Mouse (Mus musculus): ENCODE measurements around the gene Myo10.

The Myo10 gene

DNA sequence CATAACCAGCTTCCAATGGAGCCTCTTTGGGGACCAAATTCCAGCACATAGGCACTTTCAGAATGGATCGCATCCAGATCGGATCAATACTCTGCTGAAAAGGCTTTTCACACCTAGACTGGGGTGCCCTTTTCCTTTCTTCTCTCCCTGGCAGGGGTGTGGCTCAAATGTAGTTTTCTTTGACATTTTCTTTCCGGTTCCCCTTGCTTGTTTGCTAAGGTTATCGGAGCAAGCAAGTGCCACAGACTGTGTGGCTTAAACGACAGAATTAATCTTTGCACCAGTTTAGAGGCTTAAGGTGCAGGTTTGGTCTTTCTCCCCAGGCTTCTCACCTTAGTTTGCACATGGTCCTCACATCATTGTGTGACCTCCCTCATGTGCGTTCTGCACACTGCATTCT lies 11.1 kb upstream of the Myo10 start:
- no peak for DNase-seq (ENCODE audit: low spot score in 2 of 2)

DNA sequence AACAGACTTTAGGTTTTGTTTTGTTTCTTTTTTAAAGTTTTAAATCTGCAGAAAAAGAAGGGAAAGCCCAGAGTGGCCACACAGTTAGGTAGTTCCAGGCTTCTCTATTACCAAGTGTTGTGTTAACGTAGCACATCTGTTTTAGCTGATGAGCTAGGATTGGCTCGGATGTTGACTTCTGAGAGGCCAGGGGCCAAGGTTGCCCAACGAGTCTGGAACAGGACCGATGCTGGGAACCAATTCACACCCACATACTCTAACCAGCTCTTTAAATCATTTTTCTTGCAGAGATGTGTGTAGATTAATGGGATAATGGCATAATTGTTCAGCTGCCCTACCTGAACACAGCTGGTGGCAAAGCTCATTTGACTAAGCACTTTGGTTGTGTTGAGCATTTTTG lies 1.8 kb upstream of the Myo10 start:
- DNase-seq (ENCODE audit: low spot score in 2 of 2): no peak

DNA sequence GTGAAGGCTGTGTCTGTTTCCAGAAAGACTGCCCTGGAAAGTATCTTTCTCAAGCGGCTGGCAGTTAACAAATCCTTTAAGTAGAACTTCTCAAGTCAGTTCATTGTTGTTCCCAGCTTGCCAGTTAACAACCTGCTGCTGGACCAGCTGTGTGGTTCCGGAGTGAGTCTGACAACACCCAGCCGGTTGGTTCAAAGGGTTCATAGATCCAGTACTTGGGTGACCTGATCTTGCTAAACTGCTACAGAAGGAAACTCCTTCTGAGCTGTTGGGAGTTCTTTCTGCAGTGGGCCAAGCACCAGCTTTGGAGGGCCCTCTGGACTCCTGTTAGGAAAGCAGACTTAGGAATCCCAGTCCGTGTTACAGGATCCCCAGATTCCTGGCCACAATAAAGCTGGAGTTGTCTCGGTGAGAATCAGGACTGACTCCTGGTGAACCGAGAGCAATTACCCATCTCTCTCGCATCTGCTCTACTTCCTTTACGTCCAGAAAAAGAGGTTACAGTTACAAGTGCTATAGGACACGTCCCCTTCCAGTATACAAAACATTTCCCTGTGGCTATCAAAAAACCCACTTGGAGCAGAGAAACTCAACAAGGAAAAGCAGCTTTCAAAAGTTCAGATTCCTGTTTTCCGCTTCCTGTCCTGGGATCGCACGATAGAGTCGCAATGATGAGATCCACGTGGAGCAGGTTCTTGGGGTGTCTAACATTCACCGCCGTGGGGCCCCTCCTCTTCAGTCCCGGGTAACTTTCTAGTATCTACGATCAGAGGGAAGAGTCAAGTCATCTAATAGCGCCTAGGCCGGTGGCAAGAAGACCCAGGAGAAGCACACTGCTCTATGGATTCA lies 750 bp upstream of the Myo10 start:
- no peak for DNase-seq (ENCODE audit: low spot score in 2 of 2)

DNA sequence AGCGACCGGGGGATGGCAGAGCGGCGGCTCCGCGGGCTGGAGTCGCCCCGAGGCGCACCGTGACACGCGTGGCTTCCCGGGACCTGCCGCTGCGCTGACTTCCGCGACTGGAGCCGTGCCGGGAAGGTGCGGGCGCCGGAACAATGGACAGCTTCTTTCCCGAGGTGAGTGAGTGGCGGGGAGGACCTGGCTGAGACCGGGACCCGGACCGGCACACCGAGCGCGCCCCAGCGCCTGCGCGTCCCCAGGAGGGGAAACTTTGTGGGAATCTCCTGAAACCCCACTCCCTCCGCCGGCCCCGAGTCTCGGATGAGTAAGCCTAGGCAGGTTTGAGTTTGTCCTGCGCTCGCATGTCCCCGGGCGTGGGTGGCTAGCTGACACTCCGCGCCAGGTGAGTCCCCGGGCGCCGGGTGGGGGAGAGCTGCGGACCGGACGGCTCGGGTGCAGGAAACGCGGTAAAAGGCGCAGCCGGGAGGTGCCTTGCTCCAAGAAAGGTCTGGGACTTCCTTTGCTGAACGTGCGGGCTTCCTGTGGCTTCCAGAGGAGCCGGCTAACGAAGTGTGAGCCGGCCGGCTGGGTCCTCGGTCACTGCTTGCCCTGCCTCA lies 644 bp downstream of the Myo10 start:
- DNase-seq (ENCODE audit: low spot score in 2 of 2): peak in 1 of 2 experiments; percentile 9

DNA sequence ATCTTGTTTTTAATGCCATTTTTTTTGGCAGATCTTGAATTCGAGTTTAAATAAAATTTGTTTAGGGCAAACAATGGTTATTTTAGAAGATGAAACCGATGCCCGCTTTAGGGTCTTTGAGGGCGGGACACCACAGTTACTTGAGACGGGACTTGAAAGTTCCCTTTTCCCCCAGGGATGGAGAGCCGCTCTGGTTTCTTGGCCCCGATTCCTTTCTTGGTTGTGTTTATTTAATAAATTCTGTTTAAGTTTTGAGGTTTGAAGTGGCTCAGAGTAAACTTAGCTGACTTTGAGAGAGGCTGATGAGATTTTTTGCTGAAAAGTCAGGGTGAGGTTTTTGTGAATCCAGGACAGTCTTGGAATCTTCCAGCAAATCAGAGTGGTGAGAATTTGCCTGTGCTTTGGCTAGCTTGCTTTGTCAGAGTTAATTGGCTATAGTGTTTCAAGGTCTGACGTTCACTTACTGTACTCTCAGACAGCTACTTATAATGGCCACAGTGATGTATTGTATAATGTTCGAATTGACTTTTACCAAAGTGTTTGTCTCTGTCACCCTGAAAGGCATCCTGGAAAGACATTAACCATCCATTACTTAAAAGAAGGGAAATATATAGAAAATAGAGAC lies 1.3 kb downstream of the Myo10 start:
- no peak for DNase-seq (ENCODE audit: low spot score in 2 of 2)

DNA sequence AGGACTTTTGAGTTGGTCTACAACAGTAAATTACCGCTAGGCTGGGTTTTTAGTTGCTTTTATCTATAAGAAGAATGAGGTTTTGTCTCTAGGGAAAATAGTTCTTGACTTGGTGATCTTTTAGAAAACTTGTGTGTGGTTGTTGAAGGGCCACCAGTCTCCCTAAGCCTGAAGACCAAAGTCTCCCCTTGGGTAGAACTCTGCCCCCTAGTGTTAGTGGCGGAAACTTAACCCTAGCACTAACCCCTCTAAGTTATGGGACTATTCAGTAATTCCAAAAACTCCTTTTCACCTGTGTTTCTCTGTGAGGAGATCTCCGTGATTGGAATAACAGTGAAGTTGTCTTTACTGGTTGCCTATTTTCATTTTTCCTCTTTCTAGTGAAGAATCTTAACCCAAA lies 1.9 kb downstream of the Myo10 start:
- no peak for DNase-seq (ENCODE audit: low spot score in 2 of 2)

DNA sequence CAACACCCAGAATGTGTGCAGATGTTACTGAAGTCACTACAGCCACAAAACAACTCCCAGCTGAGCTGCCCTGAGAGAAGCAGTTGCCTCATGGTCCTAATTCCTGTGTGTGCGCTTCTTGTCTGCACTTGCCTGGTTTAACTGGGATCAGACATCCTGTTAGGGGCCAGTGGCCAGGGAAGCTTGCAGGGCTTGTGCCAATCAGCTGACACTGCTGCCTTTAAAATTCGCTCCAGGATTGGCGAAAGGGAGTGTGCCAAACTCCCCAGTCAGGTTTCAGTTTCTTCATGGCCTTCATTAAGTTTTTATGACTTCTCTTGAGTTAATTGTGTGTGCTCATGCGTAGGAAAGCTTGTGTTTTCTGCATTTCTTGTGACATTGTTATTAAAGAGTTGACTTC lies 3.1 kb downstream of the Myo10 start:
- DNase-seq (ENCODE audit: low spot score in 2 of 2): no peak

DNA sequence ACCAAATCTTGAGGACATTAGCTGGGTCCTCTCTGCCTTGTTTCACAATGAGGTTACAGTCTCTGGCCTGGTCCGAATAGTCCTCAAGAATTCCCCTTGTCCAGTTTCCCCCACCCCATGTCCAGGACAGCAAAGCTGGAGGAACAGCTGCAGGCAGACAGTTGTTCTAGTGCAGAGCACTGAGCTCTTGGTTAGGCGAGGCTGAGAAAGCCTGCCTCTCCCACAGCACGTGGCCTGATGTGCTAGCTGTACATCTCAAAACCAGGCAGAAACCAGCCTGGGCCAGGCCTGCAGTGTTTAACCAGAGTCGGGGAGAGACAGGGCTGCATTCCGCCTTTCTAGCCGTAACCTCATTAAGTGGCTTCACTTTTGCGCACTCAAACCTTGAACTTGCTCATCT lies 4.7 kb downstream of the Myo10 start:
- no peak for DNase-seq (ENCODE audit: low spot score in 2 of 2)

DNA sequence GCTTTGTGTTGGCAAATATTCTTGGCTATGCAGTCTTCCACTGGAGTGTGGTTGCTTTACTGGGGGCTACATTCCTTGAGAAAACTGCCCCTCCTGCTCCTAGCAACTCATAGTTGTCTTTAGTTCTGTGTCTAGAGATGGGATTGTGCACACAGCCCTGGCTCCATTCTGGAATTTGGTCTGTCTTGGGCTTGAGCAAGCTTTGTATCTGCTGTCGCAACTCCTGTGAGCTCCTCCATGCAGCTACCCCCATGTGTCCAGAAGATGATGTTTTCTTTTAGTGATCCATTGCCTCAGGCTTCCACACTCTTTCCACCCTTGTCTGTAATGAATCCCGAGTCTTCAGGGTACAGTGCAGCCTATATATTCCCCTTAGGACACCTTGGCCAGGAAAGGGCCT lies 5.9 kb downstream of the Myo10 start:
- no peak for DNase-seq (ENCODE audit: low spot score in 2 of 2)

DNA sequence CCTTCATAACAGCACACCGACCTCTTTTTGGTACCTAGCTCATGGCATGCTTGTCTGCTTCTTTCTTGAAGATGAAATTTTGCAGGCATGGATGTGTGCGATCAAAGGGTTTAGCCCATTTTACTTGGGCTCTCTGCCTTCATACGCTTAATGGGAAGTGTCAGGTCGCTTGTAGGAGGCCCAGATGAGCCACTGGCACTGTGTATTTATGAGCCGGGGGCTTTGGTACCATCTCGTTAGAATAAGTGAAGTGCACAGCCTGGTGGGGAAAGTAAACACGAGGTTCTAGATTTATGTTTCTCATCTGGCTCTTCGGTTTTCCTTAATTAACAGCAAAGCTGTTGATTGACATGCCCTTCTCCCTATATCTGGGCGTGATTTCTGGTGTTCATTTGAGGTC lies 8.4 kb downstream of the Myo10 start:
- DNase-seq (ENCODE audit: low spot score in 2 of 2): no peak

DNA sequence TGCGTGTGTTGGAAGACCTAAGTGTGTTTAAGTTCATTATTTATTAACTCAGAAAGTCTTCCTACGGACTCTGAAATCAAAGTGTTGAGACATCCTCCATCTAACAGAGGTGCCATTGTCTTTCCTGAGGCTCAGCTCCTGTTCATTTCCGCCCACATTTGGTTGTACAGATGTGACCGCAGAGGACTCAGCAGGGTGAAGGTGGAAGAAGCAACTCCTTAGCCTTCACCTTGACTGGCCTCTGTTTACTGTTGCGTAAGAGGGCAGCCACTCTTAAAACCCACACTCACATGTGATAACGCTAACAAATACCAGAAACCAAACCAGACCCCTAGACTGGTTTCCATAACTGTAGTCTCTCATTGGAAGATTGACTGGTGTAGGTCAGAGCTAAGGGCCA lies 9.0 kb downstream of the Myo10 start:
- no peak for DNase-seq (ENCODE audit: low spot score in 2 of 2)

DNA sequence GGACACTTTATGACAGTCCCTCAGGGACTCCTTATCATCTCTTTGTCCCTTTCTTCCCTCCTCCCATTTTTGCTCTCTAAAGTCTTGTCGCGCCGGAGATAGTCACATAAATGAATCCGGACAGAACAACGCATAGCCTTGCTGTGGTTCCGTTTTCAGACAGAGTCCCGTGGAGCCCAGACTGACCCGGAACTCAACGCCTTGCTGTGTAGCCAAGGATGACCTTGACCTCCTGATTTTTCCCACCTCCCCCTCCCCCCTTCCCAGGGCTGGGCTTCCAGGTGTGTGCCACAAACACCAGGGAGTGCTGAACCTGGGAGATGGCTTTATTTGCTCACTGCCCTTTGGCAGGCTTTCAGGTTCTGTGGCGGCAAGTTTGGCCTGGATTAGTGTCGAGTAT lies 10.6 kb downstream of the Myo10 start:
- DNase-seq (ENCODE audit: low spot score in 2 of 2): no peak

DNA sequence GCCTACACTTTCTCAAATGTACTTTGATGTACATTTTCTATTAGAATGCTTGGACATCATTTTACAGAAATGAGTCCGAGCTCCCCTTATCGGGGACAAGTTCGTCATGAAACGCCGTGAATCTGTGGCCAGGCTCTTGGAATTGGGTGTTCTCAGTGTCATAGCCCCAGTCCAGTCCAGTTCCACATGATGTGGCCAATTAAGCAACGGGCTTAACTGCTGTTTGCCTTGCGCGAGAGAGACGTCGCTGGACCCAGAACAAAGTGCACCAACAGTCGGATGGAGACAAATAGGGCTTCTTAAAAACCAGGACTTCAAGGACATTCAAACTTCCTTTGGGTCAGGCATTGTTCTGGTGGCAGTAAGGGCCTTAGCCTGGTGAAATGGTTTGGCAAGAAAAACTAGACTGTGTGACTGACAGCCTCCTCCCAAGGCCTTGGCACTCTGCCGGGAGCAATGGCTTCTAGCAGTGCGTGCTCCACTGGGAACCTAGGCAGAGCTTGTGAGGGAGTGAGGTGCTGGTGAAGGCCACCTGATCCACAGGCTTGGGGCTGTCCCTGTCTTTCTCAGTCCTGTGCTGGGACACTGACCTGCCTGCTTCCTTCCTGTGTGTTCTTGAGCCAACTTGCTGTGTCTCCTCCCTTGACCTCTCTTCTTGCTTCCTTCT lies 11.5 kb downstream of the Myo10 start:
- DNase-seq (ENCODE audit: low spot score in 2 of 2): no peak

DNA sequence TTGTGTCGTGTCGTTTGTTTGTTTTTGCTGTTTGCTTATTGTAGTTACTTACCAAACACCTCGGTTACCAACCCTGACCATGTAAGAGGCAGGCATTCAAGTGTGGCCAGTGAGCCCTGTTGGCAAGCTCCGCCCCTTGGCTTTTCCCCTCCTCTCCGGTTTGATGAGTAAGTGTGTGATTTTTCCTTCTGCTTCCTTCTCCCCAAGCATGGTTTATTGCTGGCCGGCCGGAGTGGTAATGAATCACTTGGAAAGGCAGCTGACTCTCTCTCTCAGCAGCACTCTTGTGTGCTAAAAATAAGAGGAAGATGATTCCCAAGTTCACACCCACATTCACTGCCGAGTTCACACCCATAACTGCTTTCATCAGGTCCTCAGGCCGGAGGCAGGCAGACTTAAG lies 15.4 kb downstream of the Myo10 start:
- DNase-seq (ENCODE audit: low spot score in 2 of 2): peak; percentile 26 to 67

DNA sequence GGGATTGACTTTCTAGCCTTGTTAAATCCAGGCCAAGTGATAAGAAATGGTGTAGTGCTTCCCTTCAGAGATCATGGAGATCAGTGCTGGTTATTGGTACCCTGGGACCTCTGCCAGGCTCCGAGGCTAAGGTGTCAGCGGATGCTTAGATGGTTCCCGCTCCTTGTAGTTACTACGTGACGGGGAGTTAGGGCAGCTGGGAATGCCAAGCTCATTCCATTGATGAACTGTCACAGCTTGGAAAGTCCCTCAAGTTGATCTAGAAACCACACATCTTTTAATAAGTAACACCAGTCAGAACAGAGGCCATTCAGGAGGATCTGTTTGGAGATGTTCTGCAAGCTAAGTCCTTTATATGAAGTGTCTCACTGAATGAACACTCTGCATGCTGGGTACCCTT lies 16.9 kb downstream of the Myo10 start:
- DNase-seq (ENCODE audit: low spot score in 2 of 2): no peak

DNA sequence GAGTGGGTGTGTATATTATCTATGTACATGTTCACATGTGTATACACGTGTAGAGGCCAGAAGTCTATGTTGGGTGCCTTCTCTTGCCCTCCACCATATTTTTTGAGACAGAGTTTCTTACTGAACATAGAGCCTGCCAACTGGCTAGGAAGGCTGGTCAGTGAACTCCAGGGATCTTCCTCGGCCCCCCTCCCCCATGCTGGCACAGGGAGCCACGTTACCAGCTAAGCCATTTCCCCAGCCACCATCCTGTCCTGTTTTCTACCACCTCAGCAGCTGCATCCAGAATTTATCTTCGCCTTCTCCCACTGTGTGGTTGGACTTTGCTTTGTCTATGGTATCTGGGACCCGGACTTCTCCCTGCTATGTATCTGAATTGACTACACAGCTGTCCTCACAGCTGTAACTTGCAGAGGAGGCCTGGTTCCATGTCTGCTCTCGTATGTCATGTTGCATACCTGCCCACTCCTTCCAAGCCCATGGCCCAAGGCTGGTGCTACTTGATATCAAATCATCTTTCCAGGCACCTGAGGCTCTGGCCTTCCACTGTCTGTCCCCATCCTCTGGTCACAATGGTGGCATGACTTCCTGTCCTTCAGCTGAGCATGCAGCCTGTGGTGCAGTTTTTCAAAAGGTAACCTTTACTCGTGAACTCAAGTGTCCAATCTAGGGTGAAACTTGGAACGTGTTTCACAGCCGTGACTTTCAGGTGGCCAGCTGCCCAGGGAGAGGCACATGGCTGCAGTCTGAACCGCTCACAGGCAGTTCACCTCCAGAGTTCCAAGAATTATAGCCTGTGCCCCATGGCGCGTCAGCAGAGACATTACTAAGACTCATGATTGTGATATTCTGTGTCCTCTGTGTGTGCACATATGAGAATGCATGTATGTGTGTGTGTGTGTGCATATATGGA lies 18.8 kb downstream of the Myo10 start:
- no peak for DNase-seq (ENCODE audit: low spot score in 2 of 2)

DNA sequence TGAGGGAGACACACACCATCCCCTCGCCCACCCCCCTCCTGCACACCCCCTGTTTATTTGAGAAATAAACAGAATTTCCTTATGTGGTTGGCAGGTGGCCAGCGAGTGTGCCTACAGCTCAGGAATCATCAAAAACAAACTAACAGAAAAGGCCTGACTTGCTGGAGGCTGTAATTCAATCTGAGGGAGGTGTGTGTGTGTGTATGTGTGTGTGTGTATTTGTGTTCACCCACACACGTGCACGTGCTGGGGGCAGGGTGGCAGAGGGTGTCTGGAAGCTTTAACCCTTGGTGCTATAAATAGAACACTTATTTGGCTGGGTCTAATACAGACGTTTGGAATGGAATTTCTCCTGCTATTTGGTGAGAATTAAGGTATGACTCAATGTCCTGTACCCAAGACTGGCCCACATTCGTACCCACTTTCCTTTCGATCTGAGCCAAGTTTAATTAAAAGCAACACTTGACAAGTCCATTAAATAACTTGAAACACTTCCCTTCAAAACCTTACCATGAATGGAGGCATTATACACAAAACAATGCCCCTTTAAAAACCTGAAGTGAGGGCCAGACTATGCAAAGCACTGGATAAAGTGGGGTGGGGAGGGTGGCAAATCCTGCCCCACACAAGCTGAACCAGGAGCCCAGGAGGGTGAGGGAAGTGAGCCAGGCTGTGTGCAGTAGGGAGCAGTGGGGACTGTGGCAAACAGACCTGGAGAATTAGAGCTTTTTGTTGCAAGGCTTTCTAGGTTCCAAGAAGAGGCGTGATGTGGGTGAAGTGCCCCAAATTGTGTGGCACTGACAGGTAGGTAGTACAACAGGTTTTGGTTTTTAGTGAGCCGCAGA lies 20.1 kb downstream of the Myo10 start:
- peak in 1 of 2 experiments; percentile 8 for DNase-seq (ENCODE audit: low spot score in 2 of 2)

DNA sequence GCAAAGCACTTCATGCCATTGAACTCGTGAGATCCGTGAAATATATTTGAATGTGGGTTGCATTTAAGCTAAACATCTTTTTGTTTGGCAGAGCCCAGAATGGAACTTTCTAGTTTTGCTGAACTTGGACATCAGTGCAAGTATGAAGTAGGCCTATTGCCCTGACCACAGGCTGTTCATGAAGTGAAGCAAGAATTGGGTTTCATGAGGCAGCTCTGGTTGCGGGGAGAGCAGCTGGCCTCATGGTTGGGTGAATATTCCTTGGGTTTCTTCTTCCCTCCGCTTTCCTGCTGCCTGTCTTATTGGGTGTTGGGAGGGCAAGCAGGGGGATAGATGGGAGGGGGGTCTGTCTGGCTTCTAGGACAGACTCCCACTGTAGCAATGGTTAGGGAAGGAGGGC lies 23.5 kb downstream of the Myo10 start:
- no peak for DNase-seq (ENCODE audit: low spot score in 2 of 2)

DNA sequence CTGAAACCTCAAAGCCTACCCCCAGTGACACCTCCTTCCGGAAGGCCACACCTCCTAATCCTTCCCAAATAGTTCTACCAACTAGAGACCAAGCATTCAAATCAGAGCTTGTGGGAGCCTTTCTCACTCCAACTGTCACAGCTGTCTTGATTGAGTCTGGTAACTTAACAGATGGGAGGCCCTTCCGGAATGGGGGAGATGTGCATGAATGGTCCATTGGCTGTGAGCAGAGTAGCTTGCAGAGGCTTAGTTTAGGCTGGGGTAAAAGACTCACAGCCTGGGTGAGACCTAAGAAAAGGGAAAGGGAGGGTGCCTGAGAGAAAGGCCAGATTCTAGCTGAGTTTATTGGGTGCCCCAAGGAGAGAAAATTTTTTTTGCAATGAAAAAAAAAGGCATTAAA lies 26.0 kb downstream of the Myo10 start:
- DNase-seq (ENCODE audit: low spot score in 2 of 2): no peak

DNA sequence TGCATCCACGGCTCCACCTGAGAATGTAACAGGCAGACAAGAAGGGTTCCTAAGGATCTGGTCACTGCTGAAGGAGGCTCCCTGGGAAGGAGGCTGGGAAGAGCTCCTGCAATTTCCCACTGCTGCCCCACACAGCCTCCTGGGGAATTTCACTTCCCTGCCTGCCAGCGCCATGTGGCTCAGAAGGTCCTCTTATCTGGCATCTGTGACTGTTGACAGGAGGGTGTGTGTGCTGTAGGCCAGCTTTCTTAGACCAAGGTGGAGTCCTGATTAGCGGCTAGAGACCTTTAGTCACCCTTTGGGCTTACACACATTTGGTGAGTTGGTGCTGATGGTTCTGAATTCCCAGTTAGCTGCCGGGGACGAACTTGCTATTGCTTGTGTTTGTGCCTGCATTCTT lies 28.0 kb downstream of the Myo10 start:
- no peak for DNase-seq (ENCODE audit: low spot score in 2 of 2)

DNA sequence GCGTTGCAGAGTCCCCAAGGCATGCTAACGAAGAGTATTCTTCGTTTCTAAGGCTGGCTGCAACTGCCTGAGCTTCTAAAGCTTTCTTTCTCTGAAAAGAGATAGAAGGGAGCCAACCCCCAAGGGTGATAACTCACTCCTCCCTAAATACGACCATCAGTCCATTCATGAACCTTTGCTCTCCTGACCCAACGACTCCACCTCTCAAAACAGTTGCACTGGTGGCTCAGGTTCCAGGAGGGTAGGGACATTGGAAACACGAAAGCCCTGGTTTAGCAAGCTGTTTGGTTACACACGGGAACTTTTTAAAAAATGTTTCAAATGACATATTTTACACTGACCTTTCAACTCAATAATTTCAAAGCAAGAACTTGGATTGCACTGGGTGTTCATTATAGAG lies 29.5 kb downstream of the Myo10 start:
- no peak for DNase-seq (ENCODE audit: low spot score in 2 of 2)
